Mouse (Mus musculus) myocyte (in vitro differentiated cells): ENCODE measurements around the gene Csgalnact2.

Experiments used
- CEBPB ChIP-seq: IDR thresholded peaks from 2 replicates; pipeline ENCODE4 v1.6.1; 2011; ENCODE audit warnings: mild to moderate bottlenecking, moderate library complexity; ENCODE audit not compliant: poor library complexity, insufficient read depth, severe bottlenecking
- E2F4 ChIP-seq: IDR thresholded peaks from one replicate; pipeline ENCODE4 v1.6.1; 2011; ENCODE audit warnings: mild to moderate bottlenecking, control low read depth, moderate library complexity; ENCODE audit not compliant: insufficient read depth
- MAX ChIP-seq: IDR thresholded peaks from one replicate; pipeline ENCODE4 v1.6.1; 2011; ENCODE audit warnings: low read depth, mild to moderate bottlenecking, control low read depth
- MYOD1 ChIP-seq, 3 experiments: IDR thresholded peaks; one replicate each; pipeline ENCODE4 v1.6.1; 2011; ENCODE audit warnings: control low read depth in 2 of 3, low read depth in 2 of 3, mild to moderate bottlenecking in 2 of 3, moderate library complexity in 1 of 3; ENCODE audit not compliant: insufficient read length in 2 of 3, control insufficient read depth in 1 of 3
- POLR2A ChIP-seq: IDR thresholded peaks from one replicate; pipeline ENCODE4 v1.6.1; 2011; ENCODE audit warnings: low read depth, mild to moderate bottlenecking, control low read depth, moderate library complexity; ENCODE audit not compliant: insufficient read length
- REST ChIP-seq: IDR thresholded peaks from one replicate; pipeline ENCODE4 v1.6.1; 2011; ENCODE audit warnings: mild to moderate bottlenecking, control low read depth, moderate library complexity; ENCODE audit not compliant: insufficient read depth, insufficient read length

- no peak for TF ChIP-seq POLR2A
- no peak for TF ChIP-seq E2F4
- no peak for TF ChIP-seq MAX
- no peak for TF ChIP-seq CEBPB
- TF ChIP-seq MYOD1 (IDR thresholded peaks at IDR 0.05; ENCODE audit: control insufficient read depth in 1 of 3, insufficient read length in 2 of 3, low read depth in 2 of 3), result no peak
- TF ChIP-seq REST, result no peak
Observed at GRCm38 (mm10) chr6:118127827-118128487, 11.0 kb downstream of the Csgalnact2 start.
